Mouse (Mus musculus) cerebellum, adult 2 months (tissue): Measurements from ENCODE around the gene Vcam1.

Experiments
- CTCF ChIP-seq: fragments of 200-500 bp; IDR thresholded peaks from 2 replicates; pipeline ENCODE4 v1.5.1; 2011; ENCODE audit warnings: low read depth, mild to moderate bottlenecking, control low read depth, low read length, moderate library complexity, borderline replicate concordance; ENCODE audit not compliant: insufficient read depth
- POLR2A ChIP-seq: fragments of 200-500 bp; IDR thresholded peaks from 2 replicates; pipeline ENCODE4 v1.6.1; 2011; ENCODE audit warnings: low read length, control low read depth, borderline replicate concordance; ENCODE audit not compliant: insufficient read depth

DNA sequence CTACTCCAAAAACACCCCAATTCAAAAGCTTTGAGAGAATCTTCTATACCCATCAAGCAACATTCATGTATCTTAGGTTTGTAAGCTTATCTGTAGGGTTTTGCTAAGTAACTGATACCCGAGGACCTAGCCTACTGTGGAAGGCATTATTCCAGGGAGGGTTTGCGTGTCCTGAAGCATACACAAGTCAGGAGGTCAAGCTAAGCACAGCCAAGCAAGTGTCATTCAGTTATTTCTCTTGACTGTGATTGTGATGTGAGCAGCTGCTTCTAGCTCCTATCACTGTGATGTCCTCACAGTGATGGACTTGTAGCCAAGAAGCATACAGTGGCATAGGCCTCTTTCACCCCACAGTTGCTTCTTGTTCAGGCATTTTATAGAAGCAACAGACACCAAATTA lies 35.2 kb downstream of the Vcam1 start:
- TF ChIP-seq POLR2A (no peak), CTCF (no peak)
